Mouse (Mus musculus) kidney, postnatal 0 days (tissue): ENCODE results near the gene Tbc1d1. TPM values are rescaled to one million over a fixed set of nuclear protein-coding genes. Genes with fewer than 3 reads are reported as not detected.
A peak's percentile ranks its signal among the peaks of the same experiment; 100 is the strongest.

Experiments used
- ATAC-seq: fragments of 200-750 bp; cut with Nextera tagmentation; replicated peaks from 2 replicates; pipeline ENCODE4 v1.8.0; 2017; ENCODE audit warnings: low read depth, moderate number of reproducible peaks, moderate TSS enrichment, moderate library complexity; ENCODE audit not compliant: low FRiP score
- DNase-seq: peaks from one replicate; pipeline ENCODE4 v3.0.0-alpha.2; 2016; ENCODE audit warnings: low spot score
- H3K27ac ChIP-seq: fragments of 300-500 bp; sonication (generic); 2 replicates; pipeline ENCODE4 v1.5.1; 2014; ENCODE audit warnings: mild to moderate bottlenecking
- H3K27me3 ChIP-seq: fragments of 300-500 bp; sonication (generic); 2 replicates; pipeline ENCODE4 v1.6.1; 2014; ENCODE audit warnings: low read length, mixed read lengths; ENCODE audit not compliant: insufficient read depth
- H3K36me3 ChIP-seq: fragments of 300-500 bp; sonication (generic); 2 replicates; pipeline ENCODE4 v1.6.1; 2014; ENCODE audit warnings: low read length, mixed read lengths; ENCODE audit not compliant: insufficient read depth
- H3K4me1 ChIP-seq: fragments of 300-500 bp; sonication (generic); replicated peaks from 2 replicates; pipeline ENCODE4 v1.6.1; 2014; ENCODE audit warnings: antibody characterized with exemption, low read length, mixed read lengths; ENCODE audit not compliant: insufficient read depth
- H3K4me2 ChIP-seq: fragments of 300-500 bp; sonication (generic); 2 replicates; pipeline ENCODE4 v1.6.1; 2014; ENCODE audit warnings: mild to moderate bottlenecking, low read length, moderate library complexity, mixed read lengths
- H3K4me3 ChIP-seq: fragments of 300-500 bp; sonication (generic); replicated peaks from 2 replicates; pipeline ENCODE4 v1.5.1; 2014; ENCODE audit warnings: low read depth, low read length
- H3K9ac ChIP-seq: fragments of 300-500 bp; sonication (generic); 2 replicates; pipeline ENCODE4 v1.6.1; 2014; ENCODE audit warnings: low read depth, low read length
- H3K9me3 ChIP-seq: fragments of 300-500 bp; sonication (generic); replicated peaks from 2 replicates; pipeline ENCODE4 v1.6.1; 2016; ENCODE audit warnings: low read length, inconsistent platforms, mixed read lengths
- CTCF ChIP-seq: IDR thresholded peaks from 2 replicates; pipeline ENCODE4 v1.5.1; 2016; ENCODE audit warnings: antibody characterized with exemption, low read depth, mild to moderate bottlenecking, moderate library complexity
- WGBS: fragments of 180-500 bp; shearing (Covaris S2); extraction: QIAGEN DNeasy Blood & Tissue Kit; methylation state at CpG from one replicate; pipeline ENCODE4 v1.1.7; 2014; 5-methylcytosine and 5-hydroxymethylcytosine counted together
- polyA plus RNA-seq: library from polyadenylated mRNA; unstranded; fragments of >200 nt; fragmentation: Nextera tagmentation; extraction: Ambion mirVana; gene quantifications from 2 replicates; pipeline ENCODE4 v1.2.1, GENCODE M21; 2015

The Tbc1d1 gene
- polyA plus RNA-seq, 1 experiment from 2014 or later: 26.2 TPM

DNA sequence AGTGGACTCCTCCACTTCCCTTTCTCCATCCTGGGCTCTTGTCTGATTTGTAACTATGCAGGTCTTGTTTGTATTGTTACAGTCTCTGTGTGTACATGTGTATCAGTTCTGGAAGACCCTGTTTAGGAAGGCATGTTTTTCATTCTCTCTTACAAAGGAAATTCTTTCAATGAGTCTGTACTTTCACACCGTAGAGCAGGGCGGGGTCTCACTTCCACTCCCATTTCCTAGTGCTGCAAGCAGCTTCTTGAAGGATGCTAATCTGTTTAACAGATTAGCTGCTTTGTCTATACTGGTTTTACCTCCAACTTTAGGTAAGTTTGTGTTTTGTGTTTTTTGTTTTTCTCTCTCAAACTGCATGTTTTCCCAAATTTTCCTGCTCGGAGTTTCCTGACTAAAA, 230.9 kb downstream of the Tbc1d1 start:
- ATAC-seq (no peak), DNase-seq (no peak)
- H3K9ac ChIP-seq: no peak overlapping the region
- H3K9me3 ChIP-seq: no peaks in the 10 kb centered on the region
- no peaks in the 10 kb centered on the region for H3K36me3 ChIP-seq
- no peak overlapping the region for H3K27ac ChIP-seq
- H3K4me2 ChIP-seq: no peak overlapping the region
- WGBS: 78% methylated on average over 3 of the region's 3 CpGs
- H3K4me3 ChIP-seq: no peak overlapping the region
- no peak for TF ChIP-seq CTCF
- H3K4me1 ChIP-seq: peaks cover 26% of the 10 kb centered on the region
- no peaks in the 10 kb centered on the region for H3K27me3 ChIP-seq

DNA sequence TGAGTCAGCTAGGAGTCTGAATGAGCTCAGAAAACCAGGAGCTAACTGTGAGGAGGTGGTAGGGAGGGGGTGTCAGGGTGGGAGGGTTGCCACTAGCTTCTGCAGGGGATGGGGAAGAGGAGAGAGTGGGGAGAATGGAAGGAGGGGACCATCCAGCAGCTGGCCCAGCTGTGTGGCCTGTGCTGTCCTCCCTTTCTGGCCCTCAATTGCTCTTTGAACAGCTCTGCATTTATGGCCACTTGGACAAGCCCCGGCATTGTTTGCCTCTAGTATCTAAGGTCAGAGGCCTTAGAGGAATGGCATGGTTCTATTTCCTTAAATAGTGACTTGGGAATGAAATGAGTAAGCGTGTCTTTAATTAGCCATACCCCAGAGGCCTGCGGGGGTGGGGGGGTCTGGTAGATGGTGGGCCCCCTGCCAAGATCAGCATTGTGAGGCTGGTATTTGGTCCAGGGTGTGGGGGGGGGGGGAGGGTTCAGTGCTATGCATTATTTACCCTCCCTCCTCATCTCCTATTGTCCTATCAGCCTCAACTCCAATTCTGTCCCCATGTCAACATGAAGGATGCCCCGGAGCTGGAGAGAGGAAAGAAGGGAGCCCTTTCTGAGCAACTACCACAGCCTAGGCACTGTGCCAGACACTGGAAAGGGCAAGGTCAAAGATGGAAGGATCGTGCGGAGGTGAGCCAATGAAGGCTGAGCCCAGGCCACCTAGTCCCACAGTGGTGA, 233.3 kb downstream of the Tbc1d1 start:
- H3K4me2 ChIP-seq: no peak overlapping the region
- H3K4me1 ChIP-seq: peaks cover 23% of the 10 kb centered on the region
- DNase-seq (peak; percentile 85), ATAC-seq (peak; percentile 57; the same call in 1 of the 2 replicates)
- no peak for TF ChIP-seq CTCF
- WGBS: 14% methylated on average over 6 of the region's 6 CpGs
- 0 out of 2 replicates have a peak overlapping the region, but pooled peaks have one; percentile 2 for H3K27ac ChIP-seq
- no peak overlapping the region for H3K4me3 ChIP-seq
- H3K36me3 ChIP-seq: no peaks in the 10 kb centered on the region
- no peaks in the 10 kb centered on the region for H3K27me3 ChIP-seq
- H3K9ac ChIP-seq: no peak overlapping the region
- no peaks in the 10 kb centered on the region for H3K9me3 ChIP-seq

DNA sequence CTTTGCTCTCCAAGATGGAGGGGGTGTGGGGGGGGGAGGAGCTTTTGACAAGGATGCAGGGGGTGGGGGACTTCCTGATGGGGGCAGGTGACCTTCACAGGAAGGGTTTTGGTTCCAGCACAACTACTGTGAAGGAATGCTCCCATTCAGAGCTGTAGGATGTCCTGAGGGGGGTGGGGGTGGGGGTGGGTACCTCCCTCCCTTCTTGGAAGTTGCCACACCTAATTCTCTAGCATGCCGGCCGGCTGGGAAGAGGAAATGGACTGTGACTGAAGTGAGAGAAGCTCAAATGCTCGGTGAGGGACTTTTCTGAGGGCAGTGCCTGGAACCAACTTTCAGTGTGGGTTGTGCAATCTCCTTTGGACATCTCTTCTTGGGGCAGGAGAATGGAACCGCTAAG, 235.2 kb downstream of the Tbc1d1 start:
- Histone ChIP-seq H3K9me3 (no peaks in the 10 kb centered on the region), H3K27me3 (no peaks in the 10 kb centered on the region), H3K4me1 (peaks cover 23% of the 10 kb centered on the region), H3K9ac (no peak overlapping the region), H3K36me3 (no peaks in the 10 kb centered on the region), H3K4me2 (no peak overlapping the region), H3K4me3 (no peak overlapping the region), H3K27ac (no peak overlapping the region; the same call in 1 of the 2 replicates)
- 16% methylated on average over 4 of the region's 4 CpGs for WGBS
- DNase-seq (peak; percentile 54), ATAC-seq (peak; percentile 70)
- TF ChIP-seq CTCF: no peak

DNA sequence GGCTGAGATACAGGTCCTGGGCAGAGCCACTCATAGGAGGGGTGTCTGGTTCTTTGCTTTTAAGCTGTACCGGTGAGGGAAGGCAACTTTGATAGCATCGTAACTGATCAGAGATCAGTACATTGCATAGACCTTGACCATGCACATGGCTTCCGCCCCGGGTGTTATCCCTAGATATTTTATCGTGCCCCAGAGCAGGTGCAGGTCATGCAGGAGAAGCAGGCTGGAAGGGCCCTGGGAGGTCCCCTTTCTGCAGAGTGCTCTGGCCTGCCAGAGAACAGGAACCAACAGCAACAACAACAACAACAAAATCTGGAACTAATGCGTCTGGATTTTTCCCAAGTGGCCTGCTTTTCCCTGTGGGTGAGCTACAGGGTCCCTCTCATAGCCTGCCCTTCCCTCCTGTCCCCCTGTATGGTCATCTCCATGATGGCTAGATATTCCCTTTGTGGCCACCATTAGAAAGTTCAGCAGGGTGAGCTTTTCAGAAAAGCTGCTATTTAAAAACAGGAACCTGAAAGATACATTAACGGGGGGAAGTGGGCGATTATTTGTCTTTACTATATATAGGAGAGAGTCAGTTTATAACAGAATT, 236.4 kb downstream of the Tbc1d1 start:
- DNase-seq: no peak
- Histone ChIP-seq H3K9ac (no peak overlapping the region), H3K36me3 (no peaks in the 10 kb centered on the region), H3K4me1 (peaks cover 23% of the 10 kb centered on the region), H3K27me3 (no peaks in the 10 kb centered on the region), H3K4me2 (no peak overlapping the region), H3K9me3 (no peaks in the 10 kb centered on the region), H3K27ac (no peak overlapping the region), H3K4me3 (no peak overlapping the region)
- ATAC-seq: no peak
- TF ChIP-seq CTCF: no peak
- WGBS: 76% methylated on average over 8 of the region's 8 CpGs

DNA sequence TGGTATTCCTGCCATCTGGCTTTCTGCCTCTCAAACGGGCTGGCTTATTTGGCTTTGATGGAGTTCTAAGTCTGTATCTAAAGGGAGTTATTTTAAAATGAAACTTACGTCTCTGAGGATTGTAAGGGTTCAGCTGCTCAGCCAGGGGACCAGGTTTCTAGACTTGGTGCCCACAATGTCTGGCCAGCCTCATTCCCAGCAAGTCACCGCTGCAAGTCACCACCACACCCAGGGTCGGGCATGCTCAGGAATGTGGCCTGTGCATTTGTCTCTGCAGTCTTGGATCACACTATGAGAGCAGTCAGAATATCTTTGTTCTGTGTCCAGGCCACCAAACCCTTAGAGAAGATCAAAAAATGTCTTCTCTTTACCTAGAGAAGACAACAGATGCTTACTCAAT, 237.4 kb downstream of the Tbc1d1 start:
- Histone ChIP-seq H3K4me1 (peaks cover 20% of the 10 kb centered on the region), H3K9me3 (no peaks in the 10 kb centered on the region), H3K27me3 (no peaks in the 10 kb centered on the region), H3K27ac (no peak overlapping the region), H3K9ac (no peak overlapping the region), H3K4me3 (no peak overlapping the region), H3K36me3 (no peaks in the 10 kb centered on the region), H3K4me2 (no peak overlapping the region)
- WGBS: 86% methylated on average over 4 of the region's 4 CpGs
- ATAC-seq (no peak), DNase-seq (no peak)
- TF ChIP-seq CTCF: no peak

DNA sequence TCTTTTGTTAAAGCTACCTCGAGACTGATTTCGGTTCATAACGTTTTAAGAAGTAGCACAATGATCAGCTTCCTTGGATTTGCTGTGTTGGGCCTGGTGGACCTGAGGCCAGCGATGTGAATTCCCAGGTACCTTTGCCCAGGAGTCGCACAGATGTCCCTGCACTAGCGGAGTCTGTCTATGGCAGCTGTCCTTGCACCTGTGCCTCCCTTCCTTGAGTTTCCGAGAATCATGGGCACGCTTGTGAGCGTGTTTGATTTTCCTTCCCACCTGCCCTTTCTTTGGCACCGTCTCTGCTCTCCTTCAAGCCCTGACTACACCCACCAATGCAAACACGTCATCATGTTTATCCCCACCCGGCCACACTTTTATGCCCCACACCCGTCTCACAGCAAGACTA, 242.1 kb downstream of the Tbc1d1 start:
- Histone ChIP-seq H3K9ac (no peak overlapping the region), H3K9me3 (no peaks in the 10 kb centered on the region), H3K36me3 (no peaks in the 10 kb centered on the region), H3K4me3 (no peak overlapping the region), H3K4me2 (no peak overlapping the region), H3K27me3 (no peaks in the 10 kb centered on the region), H3K4me1 (no peaks in the 10 kb centered on the region), H3K27ac (no peak overlapping the region)
- 73% methylated on average over 13 of the region's 13 CpGs for WGBS
- no peak for TF ChIP-seq CTCF
- ATAC-seq: no peak
- DNase-seq: no peak
